Mouse (Mus musculus) liver, postnatal 0 days (tissue): ENCODE results near the gene E130114P18Rik. TPM values are rescaled to one million over a fixed set of nuclear protein-coding genes. Genes with fewer than 3 reads are reported as not detected.

ENCODE experiments used
- ATAC-seq: fragments of 200-750 bp; cut with Nextera tagmentation; 2 replicates; pipeline ENCODE4 v1.8.0; 2017; ENCODE audit warnings: mild to moderate bottlenecking, moderate library complexity
- DNase-seq: peaks from one replicate; pipeline ENCODE4 v3.0.0-alpha.2; 2016
- H3K27ac ChIP-seq: fragments of 300-500 bp; sonication (generic); 2 replicates; pipeline ENCODE4 v1.5.1; 2014; ENCODE audit warnings: antibody characterized with exemption, moderate library complexity, mild to moderate bottlenecking, low read depth
- H3K27me3 ChIP-seq: fragments of 300-500 bp; sonication (generic); 2 replicates; pipeline ENCODE4 v1.6.1; 2014; ENCODE audit warnings: low read length, control low read depth, mixed read lengths; ENCODE audit not compliant: insufficient read depth
- H3K36me3 ChIP-seq: fragments of 300-500 bp; sonication (generic); replicated peaks from 2 replicates; pipeline ENCODE4 v1.6.1; 2014; ENCODE audit warnings: mild to moderate bottlenecking, control low read depth, low read length, moderate library complexity, mixed read lengths; ENCODE audit not compliant: insufficient read depth
- H3K4me1 ChIP-seq: fragments of 300-500 bp; sonication (generic); 2 replicates; pipeline ENCODE4 v1.6.1; 2014; ENCODE audit warnings: antibody characterized with exemption, mild to moderate bottlenecking, control low read depth; ENCODE audit not compliant: insufficient read depth
- H3K4me2 ChIP-seq: fragments of 300-500 bp; sonication (generic); 2 replicates; pipeline ENCODE4 v1.6.1; 2014; ENCODE audit warnings: low read depth, mild to moderate bottlenecking, low read length, moderate library complexity, mixed read lengths
- H3K4me3 ChIP-seq: fragments of 300-500 bp; sonication (generic); 2 replicates; pipeline ENCODE4 v1.5.1; 2014; ENCODE audit warnings: low read depth, low read length
- H3K9ac ChIP-seq: fragments of 300-500 bp; sonication (generic); replicated peaks from 2 replicates; pipeline ENCODE4 v1.6.1; 2014; ENCODE audit warnings: mild to moderate bottlenecking, moderate library complexity
- H3K9me3 ChIP-seq: fragments of 300-500 bp; sonication (generic); 2 replicates; pipeline ENCODE4 v1.6.1; 2016; ENCODE audit warnings: mild to moderate bottlenecking, control low read depth, low read length, mixed read lengths
- CTCF ChIP-seq: sonication (generic); IDR thresholded peaks from 2 replicates; pipeline ENCODE4 v1.5.1; 2016; ENCODE audit warnings: antibody characterized with exemption, low read depth
- EP300 ChIP-seq: IDR thresholded peaks from 2 replicates; pipeline ENCODE4 v1.6.1; 2016; ENCODE audit warnings: antibody characterized with exemption, low read depth, mild to moderate bottlenecking
- WGBS: fragments of 180-500 bp; shearing (Covaris S2); extraction: QIAGEN DNeasy Blood & Tissue Kit; methylation state at CpG from one replicate; pipeline ENCODE4 v1.1.7; 2014; ENCODE audit not compliant: insufficient replicate concordance; 5-methylcytosine and 5-hydroxymethylcytosine counted together
- polyA plus RNA-seq: library from polyadenylated mRNA; unstranded; fragments of >200 nt; fragmentation: Nextera tagmentation; extraction: Ambion mirVana; gene quantifications from 2 replicates; pipeline ENCODE4 v1.2.1, GENCODE M21; 2015

The E130114P18Rik gene
- polyA plus RNA-seq, 1 experiment from 2014 or later: not detected

GRCm38 (mm10) chr4:97796505-97796904, 18.6 kb upstream of the E130114P18Rik start:
- TF ChIP-seq EP300 (no peak), CTCF (no peak)
- no peak overlapping the region for H3K9ac ChIP-seq
- no peak overlapping the region for H3K4me2 ChIP-seq
- H3K27me3 ChIP-seq: no peaks in the 10 kb centered on the region
- WGBS: 82% methylated on average over 10 of the region's 10 CpGs
- no peaks in the 10 kb centered on the region; the same call in 1 of the 2 replicates for H3K36me3 ChIP-seq
- H3K9me3 ChIP-seq: no peaks in the 10 kb centered on the region
- DNase-seq (no peak), ATAC-seq (no peak)
- H3K27ac ChIP-seq: no peak overlapping the region
- no peaks in the 10 kb centered on the region for H3K4me1 ChIP-seq
- H3K4me3 ChIP-seq: no peak overlapping the region

- no peaks in the 10 kb centered on the region for H3K4me1 ChIP-seq
- no peaks in the 10 kb centered on the region for H3K9me3 ChIP-seq
- H3K27me3 ChIP-seq: no peaks in the 10 kb centered on the region
- no peak overlapping the region for H3K4me3 ChIP-seq
- H3K4me2 ChIP-seq: no peak overlapping the region
- WGBS: 84% methylated on average over 5 of the region's 5 CpGs
- no peak overlapping the region for H3K27ac ChIP-seq
- ATAC-seq (no peak), DNase-seq (no peak)
- TF ChIP-seq CTCF (no peak), EP300 (no peak)
- H3K36me3 ChIP-seq: no peaks in the 10 kb centered on the region; the same call in 1 of the 2 replicates
- H3K9ac ChIP-seq: no peak overlapping the region
These were observed 18.1 kb upstream of the E130114P18Rik start for GRCm38 (mm10) chr4:97795957-97796356.

- no peak overlapping the region for H3K4me2 ChIP-seq
- no peak overlapping the region for H3K4me3 ChIP-seq
- H3K9me3 ChIP-seq: no peaks in the 10 kb centered on the region
- no peak overlapping the region for H3K27ac ChIP-seq
- no peaks in the 10 kb centered on the region for H3K4me1 ChIP-seq
- no peak overlapping the region for H3K9ac ChIP-seq
- TF ChIP-seq EP300 (no peak), CTCF (no peak)
- ATAC-seq (no peak), DNase-seq (no peak)
- H3K36me3 ChIP-seq: peaks cover 4% of the 10 kb centered on the region; the same call in 1 of the 2 replicates
- 82% methylated on average over 4 of the region's 4 CpGs for WGBS
- no peaks in the 10 kb centered on the region for H3K27me3 ChIP-seq
These were observed 17.0 kb upstream of the E130114P18Rik start for GRCm38 (mm10) chr4:97794865-97795264.

GRCm38 (mm10) chr4:97793931-97794330, 16.1 kb upstream of the E130114P18Rik start:
- ATAC-seq (no peak), DNase-seq (no peak)
- WGBS: 88% methylated on average over 10 of the region's 10 CpGs

GRCm38 (mm10) chr4:97788537-97788936, 10.7 kb upstream of the E130114P18Rik start:
- Histone ChIP-seq H3K4me2 (no peak overlapping the region), H3K4me1 (no peaks in the 10 kb centered on the region), H3K36me3 (peaks cover 10% of the 10 kb centered on the region; the same call in 1 of the 2 replicates), H3K27me3 (no peaks in the 10 kb centered on the region), H3K9ac (no peak overlapping the region), H3K4me3 (no peak overlapping the region), H3K27ac (no peak overlapping the region), H3K9me3 (no peaks in the 10 kb centered on the region)
- WGBS: 64% methylated on average over 4 of the region's 4 CpGs
- ATAC-seq: no peak
- no peak for DNase-seq
- TF ChIP-seq CTCF: no peak
- no peak for TF ChIP-seq EP300

More at GRCm38 (mm10) chr4:97793931-97794330, 16.1 kb upstream of the E130114P18Rik start:
- H3K9ac ChIP-seq: no peak overlapping the region
- H3K4me2 ChIP-seq: no peak overlapping the region
- H3K27ac ChIP-seq: no peak overlapping the region
- H3K27me3 ChIP-seq: no peaks in the 10 kb centered on the region
- no peak for TF ChIP-seq CTCF
- no peak for TF ChIP-seq EP300
- H3K4me1 ChIP-seq: no peaks in the 10 kb centered on the region
- H3K4me3 ChIP-seq: no peak overlapping the region
- H3K36me3 ChIP-seq: peaks cover 4% of the 10 kb centered on the region; the same call in 1 of the 2 replicates
- H3K9me3 ChIP-seq: no peaks in the 10 kb centered on the region

- Histone ChIP-seq H3K4me3 (no peak overlapping the region), H3K27ac (no peak overlapping the region), H3K27me3 (no peaks in the 10 kb centered on the region), H3K9me3 (no peaks in the 10 kb centered on the region), H3K4me1 (no peaks in the 10 kb centered on the region), H3K36me3 (peaks cover 20% of the 10 kb centered on the region; the same call in 1 of the 2 replicates), H3K4me2 (no peak overlapping the region), H3K9ac (no peak overlapping the region)
- WGBS: 87% methylated on average over 3 of the region's 3 CpGs
- DNase-seq (no peak), ATAC-seq (no peak)
- TF ChIP-seq EP300 (no peak), CTCF (no peak)
These were observed 9.6 kb upstream of the E130114P18Rik start for GRCm38 (mm10) chr4:97787515-97787914.

- no peak overlapping the region for H3K9ac ChIP-seq
- no peak overlapping the region for H3K4me2 ChIP-seq
- no peaks in the 10 kb centered on the region for H3K9me3 ChIP-seq
- H3K36me3 ChIP-seq: peaks cover 20% of the 10 kb centered on the region; the same call in 1 of the 2 replicates
- H3K27ac ChIP-seq: no peak overlapping the region
- WGBS: 59% methylated on average over 8 of the region's 8 CpGs
- TF ChIP-seq CTCF (no peak), EP300 (no peak)
- no peak for ATAC-seq
- H3K4me3 ChIP-seq: no peak overlapping the region
- no peaks in the 10 kb centered on the region for H3K27me3 ChIP-seq
- H3K4me1 ChIP-seq: no peaks in the 10 kb centered on the region
- DNase-seq: no peak
These were observed 8.7 kb upstream of the E130114P18Rik start for GRCm38 (mm10) chr4:97786571-97786970.
